Mouse (Mus musculus): ENCODE measurements around the gene Dgkb. TPM values are rescaled to one million over a fixed set of nuclear protein-coding genes. Genes with fewer than 3 reads are reported as not detected.

Dgkb gene
- polyA plus RNA-seq, 1 experiment, result 0.07 TPM

DNA sequence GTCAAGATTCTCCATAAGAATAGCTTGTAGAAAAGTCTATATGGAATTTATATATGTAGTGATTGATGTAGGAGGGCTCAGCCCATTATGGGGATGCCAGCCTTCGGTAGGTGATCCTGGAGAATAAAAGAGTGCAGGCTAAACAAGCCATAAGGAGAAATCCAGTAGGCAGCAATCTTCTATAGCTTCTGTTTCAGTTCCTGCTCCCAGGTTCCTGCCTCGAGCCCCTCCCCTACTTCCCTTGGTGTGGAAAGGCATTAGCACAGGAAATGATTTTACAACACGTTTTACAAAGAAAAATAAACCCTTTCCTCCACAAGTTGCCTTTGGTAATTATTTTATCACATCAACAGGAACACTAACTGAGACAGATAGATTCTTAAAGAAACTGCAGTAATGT lies 850.7 kb downstream of the Dgkb start:
- H3K36me3 ChIP-seq (ENCODE audit: control insufficient read depth, insufficient read depth, low read length), result no peaks in the 10 kb centered on the region
- no peak overlapping the region for H3K4me3 ChIP-seq (ENCODE audit: control insufficient read depth, low read depth, low read length)
- no peaks in the 10 kb centered on the region for H3K27me3 ChIP-seq (ENCODE audit: control insufficient read depth, insufficient read depth, low read length)
- H3K4me1 ChIP-seq (ENCODE audit: control insufficient read depth, insufficient read depth, low read length), result no peaks in the 10 kb centered on the region
- no peak overlapping the region for H3K27ac ChIP-seq (ENCODE audit: control insufficient read depth, insufficient read depth, low read depth, low read length)
- no peak for TF ChIP-seq CTCF (IDR thresholded peaks at IDR 0.05; ENCODE audit: control insufficient read depth, insufficient read depth, insufficient replicate concordance, low read depth, low read length)
- no peak for TF ChIP-seq POLR2A (IDR thresholded peaks at IDR 0.05; ENCODE audit: control insufficient read depth, low read depth, low read length)

Data from testis, adult 2 months (tissue).